Mouse (Mus musculus): ENCODE results near the gene Eif4a1. TPM values are rescaled to one million over a fixed set of nuclear protein-coding genes. Genes with fewer than 3 reads are reported as not detected.
"Not testable (repeated sequence)": the region's sequence is repeated elsewhere in the genome, so short reads cannot be mapped to it uniquely, and the experiment has no call there.

Eif4a1 gene
- total RNA-seq, 2 experiments from 2014 or later: 74.1 to 103 TPM

DNA sequence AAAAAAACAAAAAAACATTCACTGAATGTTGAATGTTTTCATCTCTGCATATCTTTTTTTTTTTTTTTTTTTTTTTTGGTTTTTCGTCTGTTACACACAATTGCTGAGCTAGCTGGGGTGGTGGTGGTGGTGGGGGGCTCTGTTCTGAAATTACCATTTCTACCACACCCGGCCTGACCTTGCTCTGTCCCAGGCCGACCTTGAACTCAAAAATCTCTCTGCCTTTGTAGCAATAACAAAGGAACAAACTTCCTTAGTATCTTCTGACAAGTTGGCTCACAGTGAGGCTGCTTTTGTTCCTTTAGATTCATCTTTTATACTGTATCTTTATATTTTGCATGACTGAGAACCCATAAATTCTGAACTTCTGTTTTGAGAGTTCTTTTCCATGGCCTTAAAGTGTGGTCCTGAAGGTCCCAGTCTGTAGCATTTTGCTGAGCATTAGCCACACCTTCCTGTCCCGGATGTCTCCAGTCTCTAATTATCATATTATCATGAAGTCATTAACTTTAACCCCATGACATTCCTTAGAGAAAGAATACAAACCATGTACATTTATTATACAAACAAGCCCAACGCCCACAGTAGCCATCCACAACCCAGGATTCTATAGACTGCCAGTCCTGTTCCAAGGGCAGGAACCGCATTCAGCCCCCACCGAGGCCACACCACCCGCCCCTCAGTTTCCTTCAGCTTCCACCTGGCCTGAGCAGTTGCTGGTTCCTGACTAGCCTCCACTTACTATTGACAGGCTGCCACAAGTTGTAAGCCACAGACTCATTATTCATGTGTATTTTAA, 31.8 kb upstream of the Eif4a1 start:
- intact Hi-C loops (cut with DNase I): no loop called here
- DNase-seq: no peak

DNA sequence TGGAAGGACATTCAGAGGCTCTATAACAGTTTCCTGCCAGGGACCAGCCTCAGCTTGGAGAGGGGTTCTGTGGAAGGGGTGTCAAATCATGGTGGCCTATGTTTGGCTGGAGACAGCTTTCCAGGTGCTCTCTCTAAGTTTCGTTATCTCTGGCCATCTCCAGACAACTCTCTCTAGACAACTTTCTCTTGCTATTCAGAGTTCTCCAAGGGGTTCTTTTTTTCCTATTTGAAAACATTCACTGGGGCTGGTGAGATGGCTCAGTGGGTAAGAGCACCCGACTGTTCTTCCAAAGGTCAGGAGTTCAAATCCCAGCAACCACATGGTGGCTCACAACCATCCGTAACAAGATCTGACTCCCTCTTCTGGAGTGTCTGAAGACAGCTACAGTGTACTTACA, 31.2 kb upstream of the Eif4a1 start:
- DNase-seq; intact Hi-C loops (cut with DNase I): not testable (repeated sequence)

DNA sequence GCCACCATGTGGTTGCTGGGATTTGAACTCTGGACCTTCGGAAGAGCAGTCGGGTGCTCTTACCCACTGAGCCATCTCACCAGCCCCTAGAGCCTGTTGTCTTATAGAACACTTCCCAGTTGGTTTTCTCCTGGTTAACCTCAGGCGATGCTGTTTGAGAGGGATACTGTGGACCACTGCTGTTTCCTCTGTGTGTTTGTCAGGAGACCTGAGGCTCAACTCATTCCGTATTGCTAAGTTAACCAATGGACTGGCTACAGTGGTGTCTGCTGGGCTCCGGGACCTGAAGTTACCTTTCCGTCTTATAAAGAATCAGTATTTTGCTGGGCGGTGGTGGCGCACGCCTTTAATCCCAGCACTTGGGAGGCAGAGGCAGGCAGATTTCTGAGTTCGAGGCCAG, 30.7 kb upstream of the Eif4a1 start:
- DNase-seq; intact Hi-C loops (cut with DNase I): not testable (repeated sequence)

- no peak for DNase-seq
- intact Hi-C loops (cut with DNase I): no loop called here
Observed at GRCm38 (mm10) chr11:69699595-69699994, 27.4 kb upstream of the Eif4a1 start.

DNA sequence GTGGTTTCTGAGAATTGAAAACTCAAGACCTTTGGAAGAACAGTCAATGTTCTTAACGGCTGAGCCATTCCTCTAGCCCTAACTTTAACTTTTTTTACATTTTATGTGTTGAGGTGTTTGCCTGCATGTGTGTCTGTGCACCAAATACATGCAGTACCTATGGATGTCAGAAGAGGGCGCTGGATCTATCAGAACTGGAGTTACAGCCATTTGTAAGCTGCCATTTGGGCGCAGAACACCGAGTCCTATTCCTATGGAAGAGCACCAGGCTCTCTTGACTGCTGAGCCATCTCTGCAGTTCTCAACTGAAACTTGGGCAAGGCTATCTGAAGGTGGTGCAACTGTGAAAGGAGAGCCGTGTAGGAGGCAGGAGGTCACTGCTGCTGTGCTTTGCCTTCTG, 26.4 kb upstream of the Eif4a1 start:
- intact Hi-C loops (cut with DNase I): no loop called here
- DNase-seq: no peak

GRCm38 (mm10) chr11:69697396-69697795, 25.2 kb upstream of the Eif4a1 start:
- intact Hi-C loops (cut with DNase I): no loop called here
- DNase-seq: no peak

DNA sequence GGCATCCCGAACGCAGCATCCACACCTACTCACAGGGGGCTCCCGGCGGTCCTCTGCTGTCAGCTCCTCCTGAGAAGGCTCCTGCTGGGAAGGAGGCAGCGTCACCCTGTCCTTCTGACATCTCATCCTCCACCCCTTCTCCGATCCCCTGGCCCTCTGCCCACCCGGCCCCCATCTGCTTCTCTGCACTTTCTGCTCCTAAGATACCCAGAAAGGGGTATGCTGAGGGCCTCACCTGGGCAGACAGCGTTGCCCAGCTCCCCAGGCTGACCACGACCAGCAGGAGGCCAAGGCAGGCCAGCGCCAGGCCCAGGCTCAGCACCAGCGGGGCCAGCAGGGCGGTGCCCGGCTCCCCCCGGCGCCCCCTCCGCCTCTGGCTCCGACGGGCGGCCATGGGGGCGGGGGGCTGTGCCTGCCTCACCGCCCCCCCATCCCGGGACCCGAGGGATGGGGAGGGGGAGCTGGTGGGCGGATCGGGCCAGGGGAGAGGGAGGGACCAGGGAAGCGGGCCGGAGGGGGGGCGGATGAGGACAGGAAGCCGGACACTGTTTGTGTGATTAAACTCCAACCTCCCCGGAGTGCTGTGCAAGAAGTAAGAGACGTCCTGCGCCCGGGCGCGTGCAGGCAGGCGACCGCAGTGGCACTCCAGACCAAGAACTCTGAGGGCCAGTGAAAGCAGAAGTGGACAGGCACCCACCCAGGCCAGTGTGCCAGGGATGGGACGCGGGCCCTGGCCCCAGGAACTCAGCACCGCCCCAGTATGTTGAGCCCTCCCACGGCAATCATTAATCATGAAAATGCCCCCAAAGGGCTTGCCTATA, 23.3 kb upstream of the Eif4a1 start, which contains the start of the genes Tnfsf12 and Tnfsfm13:
Gene Tnfsf12 (minus strand): TSS at position 489 of the 821 bp plus-strand sequence.
Gene Tnfsfm13 (minus strand): TSS at position 738 of the 821 bp plus-strand sequence.
- DNase-seq: peak; percentile 73 to 85
- intact Hi-C loops (cut with DNase I): no loop called here

- intact Hi-C loops (cut with DNase I): no loop called here
- DNase-seq: no peak
Observed at GRCm38 (mm10) chr11:69695046-69695360, 22.8 kb upstream of the Eif4a1 start.

DNA sequence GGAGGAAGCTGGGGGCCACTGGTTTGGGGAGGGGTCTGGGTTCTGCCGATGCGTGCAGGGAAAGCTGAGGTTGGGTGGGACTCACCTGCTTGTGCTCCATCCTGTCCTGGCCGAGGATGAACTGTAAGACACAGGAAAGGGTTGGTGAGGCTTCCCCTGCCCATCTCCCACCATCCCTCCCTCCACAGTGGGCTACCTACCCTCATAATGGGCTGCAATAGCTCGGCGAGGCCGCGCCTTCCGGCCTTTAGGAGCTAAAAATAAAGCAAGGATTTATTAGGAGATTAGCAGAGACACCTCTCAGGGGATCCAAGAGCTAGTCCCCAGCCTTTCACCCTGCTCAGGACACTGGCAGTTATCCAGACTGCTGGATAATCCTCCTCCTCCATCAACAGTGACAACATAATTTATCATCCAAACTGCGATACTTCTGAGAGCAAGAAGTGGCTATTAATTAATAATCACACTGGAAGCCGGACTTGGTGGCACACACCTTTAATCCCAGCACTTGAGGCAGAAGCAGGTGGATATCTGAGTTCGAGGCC, 21.3 kb upstream of the Eif4a1 start:
- intact Hi-C loops (cut with DNase I): no loop called here
- no peak for DNase-seq

DNA sequence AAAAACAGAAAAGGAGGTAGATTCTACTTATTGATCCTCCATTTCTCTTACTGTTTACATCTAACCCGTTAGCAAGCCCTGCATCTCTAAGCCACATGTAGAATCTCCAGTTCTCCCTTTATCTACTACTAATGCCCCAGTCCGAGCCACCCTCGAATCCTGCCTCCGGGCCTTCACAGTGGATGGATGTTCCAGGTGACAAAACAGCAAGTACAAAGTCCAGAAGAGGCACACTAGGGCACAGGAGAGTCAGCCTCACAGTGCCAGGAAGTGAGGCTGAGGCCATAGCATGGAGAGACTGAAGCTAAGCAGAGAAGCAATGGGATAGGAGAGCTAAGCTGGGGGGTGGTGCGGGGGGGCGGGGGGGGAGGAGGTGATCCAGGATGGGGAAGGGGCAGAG, 20.6 kb upstream of the Eif4a1 start:
- DNase-seq: no peak
- intact Hi-C loops (cut with DNase I): no loop called here

DNA sequence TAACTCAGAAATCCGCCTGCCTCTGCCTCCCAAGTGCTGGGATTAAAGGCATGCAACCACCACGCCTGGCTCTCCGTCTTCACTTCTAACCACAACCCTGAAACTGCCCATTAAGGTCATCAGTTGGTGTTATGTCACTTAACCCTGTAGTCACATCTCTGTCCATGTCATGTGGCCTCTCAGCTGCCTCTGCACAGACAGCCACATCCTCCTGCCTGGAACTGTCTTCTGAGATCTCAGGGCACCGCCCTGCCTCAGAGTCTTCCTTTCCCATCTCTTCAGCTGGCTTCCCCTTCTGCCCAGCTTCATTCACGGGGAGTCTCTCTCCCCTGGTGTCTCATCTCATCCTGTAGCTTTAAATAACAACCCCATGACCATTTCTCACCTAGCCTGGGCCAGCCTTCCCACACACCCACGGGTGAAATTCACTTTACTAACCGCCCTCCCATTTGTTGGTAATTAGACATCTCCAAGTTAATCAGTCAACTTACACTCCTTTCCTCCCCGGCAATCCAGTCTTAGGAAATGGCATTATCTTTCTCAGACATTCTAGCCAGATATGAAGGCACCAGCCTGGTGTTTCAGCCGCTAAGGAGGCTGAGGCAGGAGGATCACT, 20.1 kb upstream of the Eif4a1 start:
- intact Hi-C loops (cut with DNase I): no loop called here
- no peak for DNase-seq

GRCm38 (mm10) chr11:69689891-69690290, 17.7 kb upstream of the Eif4a1 start:
- DNase-seq: no peak
- intact Hi-C loops (cut with DNase I): no loop called here

DNA sequence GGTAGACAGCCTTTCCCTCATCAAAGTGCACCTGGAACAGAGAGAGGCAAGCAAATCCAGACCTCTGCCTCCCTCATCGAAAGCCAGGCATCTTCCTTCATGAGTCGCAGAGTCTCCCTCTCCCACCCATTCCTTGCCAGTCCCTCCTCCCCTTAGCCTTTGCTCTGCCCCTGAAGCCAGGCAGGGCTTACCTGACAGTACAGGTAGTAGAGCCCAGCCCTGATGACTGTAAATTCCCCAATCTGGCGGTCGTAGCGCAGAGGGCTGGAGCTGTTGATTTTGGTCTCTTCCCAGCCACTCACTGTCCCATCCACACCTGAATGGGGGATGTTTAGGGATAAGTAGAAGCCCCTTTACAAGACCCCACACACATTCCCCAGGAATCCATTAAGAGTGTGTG, 14.8 kb upstream of the Eif4a1 start:
- intact Hi-C loops (cut with DNase I): no loop called here
- no peak for DNase-seq

- intact Hi-C loops (cut with DNase I): no loop called here
- peak; percentile 88 to 92 for DNase-seq
Observed at GRCm38 (mm10) chr11:69686377-69686776, 14.2 kb upstream of the Eif4a1 start.

GRCm38 (mm10) chr11:69685526-69686148, 13.4 kb upstream of the Eif4a1 start, which contains the start of gene Tnfsf13:
Gene Tnfsf13, minus strand, starts transcription at chr11:69685784.
- peak; percentile 76 to 80 for DNase-seq
- intact Hi-C loops (cut with DNase I): no loop called here

GRCm38 (mm10) chr11:69684936-69685335, 12.7 kb upstream of the Eif4a1 start:
- intact Hi-C loops (cut with DNase I): loop anchor here (5.0 kb wide), 1 partner anchor 32 kb away; no protein-coding TSS in a partner anchor
- no peak for DNase-seq

- no peak for DNase-seq
- intact Hi-C loops (cut with DNase I): loop anchor here (5.0 kb wide), 1 partner anchor 33 kb away; no protein-coding TSS in a partner anchor
Observed at GRCm38 (mm10) chr11:69684128-69684745, 12.0 kb upstream of the Eif4a1 start.

- intact Hi-C loops (cut with DNase I): loop anchor here (2.0 to 5.0 kb wide), 3 partner anchors 34 to 561 kb away; partner anchors contain the start of gene 9130213A22Rik
Observed at GRCm38 (mm10) chr11:69683576-69683975, 11.4 kb upstream of the Eif4a1 start.

DNA sequence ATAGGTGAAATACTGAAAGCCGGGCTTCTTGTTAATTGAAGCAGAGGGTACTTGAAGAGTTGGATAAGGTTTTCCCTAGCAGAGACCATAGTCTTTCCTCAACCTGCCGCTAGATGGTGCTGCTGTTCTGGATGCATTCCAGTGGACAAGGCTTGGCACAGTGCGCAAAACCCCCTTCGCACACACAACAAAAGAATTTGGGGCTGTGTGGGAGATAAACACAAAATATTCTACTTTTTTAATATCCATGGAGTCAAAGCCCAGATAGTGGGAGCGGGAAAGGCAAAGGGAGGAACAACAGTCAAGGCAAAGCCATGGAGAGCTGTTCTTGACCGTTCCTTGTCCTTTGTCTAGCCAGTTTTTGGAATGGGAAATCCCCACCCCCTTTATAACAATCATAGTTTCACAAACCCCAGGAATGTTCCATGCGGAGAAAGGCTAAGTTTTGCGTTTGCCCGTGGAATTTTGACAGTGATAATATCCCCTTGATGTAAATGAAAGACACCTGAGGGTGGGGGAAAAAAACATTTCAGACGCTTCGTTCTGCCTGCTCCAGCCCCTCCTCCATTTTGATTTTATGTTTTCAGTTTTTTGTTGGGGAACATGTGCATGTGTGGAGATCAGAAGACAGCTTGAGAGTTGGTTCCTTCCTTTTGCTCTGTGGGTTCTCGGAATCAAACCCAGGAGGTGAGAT, 10.8 kb upstream of the Eif4a1 start:
- intact Hi-C loops (cut with DNase I): loop anchor here (2.0 to 5.0 kb wide), 3 partner anchors 34 to 560 kb away; partner anchors contain the start of gene 9130213A22Rik
- peak; percentile 81 to 82 for DNase-seq

More at GRCm38 (mm10) chr11:69683576-69683975, 11.4 kb upstream of the Eif4a1 start:
- DNase-seq: no peak

Measured in gastrocnemius, postnatal 36 days (tissue).